Mouse (Mus musculus): ENCODE data around the gene Copz1. TPM values are rescaled to one million over a fixed set of nuclear protein-coding genes. Genes with fewer than 3 reads are reported as not detected.
A peak's percentile ranks its signal among the peaks of the same experiment; 100 is the strongest.

Copz1 gene
- polyA plus RNA-seq, 2 experiments, result 118 to 205 TPM

DNA sequence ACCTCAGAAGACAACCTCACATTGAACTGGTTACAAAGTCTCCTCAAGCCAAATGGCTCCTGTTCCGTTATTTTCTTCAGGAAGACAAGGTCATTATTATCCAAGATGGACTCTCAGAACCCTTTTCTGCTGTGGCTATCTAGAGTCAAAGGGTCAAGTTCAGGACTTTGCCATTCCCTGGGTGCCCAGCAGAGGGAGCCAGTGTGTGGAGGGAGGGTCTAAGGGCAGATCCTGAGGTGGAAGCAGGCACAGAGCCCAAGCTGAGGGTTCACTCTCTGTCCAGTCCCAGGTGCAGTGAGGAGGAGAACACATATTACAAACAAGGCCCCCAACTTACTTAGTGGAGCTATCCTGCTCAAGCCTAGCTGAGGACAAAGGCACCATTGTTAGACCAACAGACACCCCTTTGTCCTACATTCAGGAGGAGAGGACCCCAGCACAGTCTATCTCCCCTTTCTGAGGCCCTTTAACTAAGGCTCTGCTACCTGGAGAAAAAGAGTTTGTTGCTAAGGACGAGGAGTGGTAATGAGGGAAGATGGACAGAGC is 22.2 kb upstream of the Copz1 start:
- peaks cover 79% of the 10 kb centered on the region for H3K36me3 ChIP-seq (replicated peaks; ENCODE audit: control insufficient read depth, insufficient read depth, low read depth)

DNA sequence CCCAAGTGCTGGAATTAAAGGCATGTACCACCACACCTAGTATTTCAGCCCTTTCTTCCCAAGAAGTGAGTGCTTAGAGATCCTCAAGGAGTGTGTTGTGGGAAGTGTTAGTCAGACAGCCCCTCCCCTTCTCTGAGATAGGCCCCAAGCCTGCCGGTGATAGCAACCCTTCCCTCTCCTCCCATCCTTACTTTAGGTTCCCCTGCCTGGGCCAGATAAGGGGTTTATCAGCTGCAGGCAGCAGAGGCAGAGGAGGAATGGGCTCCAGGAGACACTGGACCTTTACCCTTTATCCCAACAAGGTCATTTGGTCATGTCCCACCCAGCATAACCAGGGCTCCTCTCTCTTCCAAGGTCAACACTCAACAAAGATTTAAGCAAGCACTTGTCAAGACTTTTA is 20.9 kb upstream of the Copz1 start:
- TF ChIP-seq CTCF (IDR thresholded peaks at IDR 0.05; ENCODE audit: low read depth) (no peak), EP300 (IDR thresholded peaks at IDR 0.05; ENCODE audit: low read depth) (no peak)
- Histone ChIP-seq H3K27me3 (ENCODE audit: control insufficient read depth, insufficient read depth, low read length) (no peaks in the 10 kb centered on the region), H3K4me2 (ENCODE audit: low read depth) (peak overlapping the region; percentile 81), H3K9me3 (ENCODE audit: control insufficient read depth, low read length) (no peaks in the 10 kb centered on the region), H3K27ac (peak overlapping the region; percentile 95), H3K36me3 (replicated peaks; ENCODE audit: control insufficient read depth, insufficient read depth, low read depth) (peaks cover 66% of the 10 kb centered on the region), H3K4me3 (ENCODE audit: insufficient read depth in 1 of 2, low read depth in 2 of 2, low read length in 2 of 2) (peak overlapping the region; percentile 94 to 98), H3K4me1 (replicated peaks; ENCODE audit: control insufficient read depth in 2 of 2, insufficient read depth in 2 of 2, low read length in 1 of 2) (peaks cover 24 to 42% of the 10 kb centered on the region in 2 experiments), H3K9ac (replicated peaks) (peak overlapping the region; percentile 97)
- ATAC-seq (ENCODE audit: insufficient read depth), result peak; percentile 79
- peak; percentile 86 to 93 (median 91) for DNase-seq (ENCODE audit: low read depth in 3 of 3, low spot score in 3 of 3)
- WGBS (ENCODE audit: insufficient replicate concordance), result 5% methylated on average over 1 of the region's 1 CpGs

More for the DNA sequence above, 22.2 kb upstream of the Copz1 start:
- ATAC-seq (ENCODE audit: insufficient read depth) (no peak), DNase-seq (ENCODE audit: low read depth in 3 of 3, low spot score in 3 of 3) (peak; percentile 67 to 71 (median 71))
- Histone ChIP-seq H3K9ac (replicated peaks) (peak overlapping the region; percentile 89), H3K4me1 (replicated peaks; ENCODE audit: control insufficient read depth in 2 of 2, insufficient read depth in 2 of 2, low read length in 1 of 2) (peaks cover 19 to 38% of the 10 kb centered on the region in 2 experiments), H3K9me3 (ENCODE audit: control insufficient read depth, low read length) (no peaks in the 10 kb centered on the region), H3K4me3 (ENCODE audit: insufficient read depth in 1 of 2, low read depth in 2 of 2, low read length in 2 of 2) (peak overlapping the region; percentile 94 to 98), H3K27ac (peak overlapping the region; percentile 95), H3K4me2 (ENCODE audit: low read depth) (peak overlapping the region; percentile 81), H3K27me3 (ENCODE audit: control insufficient read depth, insufficient read depth, low read length) (no peaks in the 10 kb centered on the region)
- WGBS (ENCODE audit: insufficient replicate concordance), result 27% methylated on average over 2 of the region's 2 CpGs
- TF ChIP-seq CTCF (IDR thresholded peaks at IDR 0.05; ENCODE audit: low read depth) (peak; percentile 99), EP300 (IDR thresholded peaks at IDR 0.05; ENCODE audit: low read depth) (no peak)

DNA sequence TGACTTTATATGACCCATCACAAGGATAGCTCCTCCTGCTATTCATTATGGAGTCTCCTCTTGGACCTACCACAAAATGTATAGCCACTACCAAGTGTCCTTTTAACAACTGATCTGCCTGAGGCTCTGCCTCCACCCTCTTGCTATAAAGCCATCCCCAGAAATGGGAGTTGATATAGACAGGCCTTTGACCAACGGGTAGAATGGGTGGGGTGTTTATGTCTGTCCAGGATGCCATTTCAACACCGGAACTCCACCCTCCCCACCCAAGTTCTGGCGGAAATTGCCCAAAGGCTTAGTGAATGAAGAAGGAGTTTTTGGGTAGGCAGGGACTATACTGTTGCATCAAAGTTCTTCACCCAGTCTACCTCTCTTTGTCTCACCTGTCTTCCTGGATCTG is 19.9 kb upstream of the Copz1 start:
- ATAC-seq (ENCODE audit: insufficient read depth), result peak; percentile 50
- 13% methylated on average over 3 of the region's 3 CpGs for WGBS (ENCODE audit: insufficient replicate concordance)
- Histone ChIP-seq H3K27me3 (ENCODE audit: control insufficient read depth, insufficient read depth, low read length) (no peaks in the 10 kb centered on the region), H3K4me2 (ENCODE audit: low read depth) (peak overlapping the region; percentile 81), H3K4me3 (ENCODE audit: insufficient read depth in 1 of 2, low read depth in 2 of 2, low read length in 2 of 2) (peak overlapping the region; percentile 94 to 98), H3K4me1 (replicated peaks; ENCODE audit: control insufficient read depth in 2 of 2, insufficient read depth in 2 of 2, low read length in 1 of 2) (peaks cover 34 to 50% of the 10 kb centered on the region in 2 experiments), H3K9ac (replicated peaks) (peak overlapping the region; percentile 97), H3K9me3 (ENCODE audit: control insufficient read depth, low read length) (no peaks in the 10 kb centered on the region), H3K27ac (peak overlapping the region; percentile 95), H3K36me3 (replicated peaks; ENCODE audit: control insufficient read depth, insufficient read depth, low read depth) (peaks cover 55% of the 10 kb centered on the region)
- TF ChIP-seq CTCF (IDR thresholded peaks at IDR 0.05; ENCODE audit: low read depth) (no peak), EP300 (IDR thresholded peaks at IDR 0.05; ENCODE audit: low read depth) (no peak)
- peak; percentile 75 to 79 (median 78) for DNase-seq (ENCODE audit: low read depth in 3 of 3, low spot score in 3 of 3)

DNA sequence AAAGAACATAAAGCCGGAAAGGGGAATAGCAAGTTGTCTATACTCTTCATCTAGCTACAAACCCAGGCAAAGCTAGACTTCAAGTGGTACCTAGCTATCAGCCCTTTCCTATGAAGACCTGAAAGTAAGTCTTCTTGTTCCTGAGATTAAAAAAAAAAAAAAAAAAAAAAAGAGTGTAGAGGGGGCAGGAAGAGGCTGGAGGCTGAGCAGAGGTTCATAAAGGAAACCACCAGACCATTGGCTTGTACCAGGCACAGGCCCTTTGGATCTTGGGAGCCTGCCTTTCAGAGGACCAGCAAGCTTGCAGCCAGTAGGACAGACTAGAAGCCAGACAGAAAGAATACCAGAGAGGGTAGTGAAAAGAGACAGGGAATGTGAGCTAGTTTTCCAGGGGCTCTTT is 19.2 kb upstream of the Copz1 start:
- peaks cover 36 to 55% of the 10 kb centered on the region in 2 experiments for H3K4me1 ChIP-seq (replicated peaks; ENCODE audit: control insufficient read depth in 2 of 2, insufficient read depth in 2 of 2, low read length in 1 of 2)
- peaks cover 49% of the 10 kb centered on the region for H3K36me3 ChIP-seq (replicated peaks; ENCODE audit: control insufficient read depth, insufficient read depth, low read depth)
- WGBS (ENCODE audit: insufficient replicate concordance), result 30% methylated on average over 1 of the region's 1 CpGs
- peak overlapping the region; percentile 95 for H3K27ac ChIP-seq
- TF ChIP-seq EP300 (IDR thresholded peaks at IDR 0.05; ENCODE audit: low read depth) (no peak), CTCF (IDR thresholded peaks at IDR 0.05; ENCODE audit: low read depth) (no peak)
- peak overlapping the region; percentile 81 for H3K4me2 ChIP-seq (ENCODE audit: low read depth)
- no peaks in the 10 kb centered on the region for H3K9me3 ChIP-seq (ENCODE audit: control insufficient read depth, low read length)
- peak overlapping the region; percentile 97 for H3K9ac ChIP-seq (replicated peaks)
- H3K4me3 ChIP-seq (ENCODE audit: insufficient read depth in 1 of 2, low read depth in 2 of 2, low read length in 2 of 2), result peak overlapping the region; percentile 94 to 98
- no peak for DNase-seq (ENCODE audit: low read depth in 3 of 3, low spot score in 3 of 3)
- ATAC-seq (ENCODE audit: insufficient read depth), result no peak
- H3K27me3 ChIP-seq (ENCODE audit: control insufficient read depth, insufficient read depth, low read length), result no peaks in the 10 kb centered on the region

DNA sequence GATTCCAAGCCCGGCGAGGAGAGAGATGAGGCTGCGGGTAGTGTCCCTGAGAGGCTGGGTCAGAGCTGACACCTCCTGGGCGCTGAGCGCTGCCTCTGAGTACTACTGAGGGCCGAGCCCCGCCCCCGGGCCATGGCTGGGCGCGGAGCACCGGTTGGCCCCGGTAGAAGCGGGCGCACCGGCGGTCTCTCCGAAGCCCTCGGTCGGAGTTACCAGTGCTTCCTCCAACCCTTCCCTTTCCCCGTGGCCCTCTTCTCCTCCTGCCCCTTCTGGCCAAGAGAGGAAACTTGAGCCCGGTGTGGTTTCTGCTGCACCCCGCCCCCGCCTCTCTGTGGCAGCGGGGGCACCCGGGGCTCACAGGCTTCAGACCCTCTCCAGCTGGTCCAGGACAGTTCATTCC is 17.3 kb upstream of the Copz1 start:
- H3K9ac ChIP-seq (replicated peaks), result peak overlapping the region; percentile 97
- peak overlapping the region; percentile 95 for H3K27ac ChIP-seq
- peak overlapping the region; percentile 81 for H3K4me2 ChIP-seq (ENCODE audit: low read depth)
- peak in 1 of 3 experiments; percentile 62 for DNase-seq (ENCODE audit: low read depth in 3 of 3, low spot score in 3 of 3)
- WGBS (ENCODE audit: insufficient replicate concordance), result under 1% methylated on average over 25 of the region's 25 CpGs
- peak; percentile 38 for ATAC-seq (ENCODE audit: insufficient read depth)
- no peaks in the 10 kb centered on the region for H3K27me3 ChIP-seq (ENCODE audit: control insufficient read depth, insufficient read depth, low read length)
- peaks cover 32% of the 10 kb centered on the region for H3K36me3 ChIP-seq (replicated peaks; ENCODE audit: control insufficient read depth, insufficient read depth, low read depth)
- peak overlapping the region; percentile 94 to 98 for H3K4me3 ChIP-seq (ENCODE audit: insufficient read depth in 1 of 2, low read depth in 2 of 2, low read length in 2 of 2)
- no peaks in the 10 kb centered on the region for H3K9me3 ChIP-seq (ENCODE audit: control insufficient read depth, low read length)
- peaks cover 49 to 65% of the 10 kb centered on the region in 2 experiments for H3K4me1 ChIP-seq (replicated peaks; ENCODE audit: control insufficient read depth in 2 of 2, insufficient read depth in 2 of 2, low read length in 1 of 2)
- TF ChIP-seq EP300 (IDR thresholded peaks at IDR 0.05; ENCODE audit: low read depth), result no peak
- TF ChIP-seq CTCF (IDR thresholded peaks at IDR 0.05; ENCODE audit: low read depth), result peak; percentile 55
